Mouse (Mus musculus): ENCODE data around the gene Olfr288. TPM values are rescaled to one million over a fixed set of nuclear protein-coding genes. Genes with fewer than 3 reads are reported as not detected.

Gene Olfr288
- polyA plus RNA-seq (2015; fragmentation: Nextera tagmentation; extraction: Ambion mirVana) = not detected in 2 replicates

GRCm38 (mm10) chr15:98195442-98195841 is at the start of gene Olfr288:
Gene Olfr288 (minus strand): TSS chr15:98195542.
- WGBS = 81% methylated on average over 3 of the region's 3 CpGs
- Histone ChIP-seq H3K27ac (no peak within 1 kb of the TSS), H3K9ac (no peak within 1 kb of the TSS), H3K4me3 (no peak within 1 kb of the TSS), H3K36me3 (no peaks in the 10 kb centered on the region), H3K4me2 (no peak within 1 kb of the TSS), H3K9me3 (no peaks in the 10 kb centered on the region), H3K27me3 (no peaks in the 10 kb centered on the region), H3K4me1 (replicated peaks) (no peaks in the 10 kb centered on the region)
- ATAC-seq (ENCODE audit: low FRiP score) = no peak

GRCm38 (mm10) chr15:98235442-98235841 is 40.1 kb upstream of the Olfr288 start:
- Histone ChIP-seq H3K27me3 (no peaks in the 10 kb centered on the region; the same call in 1 of the 2 replicates), H3K4me3 (no peak overlapping the region), H3K27ac (no peak overlapping the region), H3K9me3 (no peaks in the 10 kb centered on the region), H3K4me2 (no peak overlapping the region), H3K36me3 (no peaks in the 10 kb centered on the region), H3K9ac (no peak overlapping the region), H3K4me1 (replicated peaks) (no peaks in the 10 kb centered on the region)
- no peak for ATAC-seq (ENCODE audit: low FRiP score)
- 96% methylated on average over 4 of the region's 4 CpGs for WGBS

- Histone ChIP-seq H3K4me3 (no peak within 1 kb of the TSS), H3K4me1 (replicated peaks) (no peaks in the 10 kb centered on the region), H3K27me3 (no peaks in the 10 kb centered on the region; the same call in 1 of the 2 replicates), H3K9me3 (no peaks in the 10 kb centered on the region), H3K9ac (no peak within 1 kb of the TSS), H3K27ac (no peak within 1 kb of the TSS), H3K4me2 (no peak within 1 kb of the TSS), H3K36me3 (no peaks in the 10 kb centered on the region)
- no peak for ATAC-seq (ENCODE audit: low FRiP score)
- 89% methylated on average over 4 of the region's 4 CpGs for WGBS
Observed at GRCm38 (mm10) chr15:98234350-98234749, 39.0 kb upstream of the Olfr288 start, which contains the start of gene Olfr286. Gene Olfr286 (minus strand): TSS chr15:98234450.

GRCm38 (mm10) chr15:98226096-98226495 is 30.8 kb upstream of the Olfr288 start:
- no peak overlapping the region for H3K4me3 ChIP-seq
- no peak overlapping the region for H3K4me2 ChIP-seq
- WGBS = 69% methylated on average over 7 of the region's 7 CpGs
- H3K4me1 ChIP-seq (replicated peaks) = no peaks in the 10 kb centered on the region
- no peaks in the 10 kb centered on the region for H3K36me3 ChIP-seq
- H3K9me3 ChIP-seq = no peaks in the 10 kb centered on the region
- no peaks in the 10 kb centered on the region; the same call in 1 of the 2 replicates for H3K27me3 ChIP-seq
- H3K27ac ChIP-seq = no peak overlapping the region
- no peak overlapping the region for H3K9ac ChIP-seq
- no peak for ATAC-seq (ENCODE audit: low FRiP score)

GRCm38 (mm10) chr15:98225610-98226009 is 30.3 kb upstream of the Olfr288 start:
- Histone ChIP-seq H3K4me2 (no peak overlapping the region), H3K27ac (no peak overlapping the region), H3K4me3 (no peak overlapping the region), H3K9me3 (no peaks in the 10 kb centered on the region), H3K27me3 (no peaks in the 10 kb centered on the region), H3K4me1 (replicated peaks) (no peaks in the 10 kb centered on the region), H3K36me3 (no peaks in the 10 kb centered on the region), H3K9ac (no peak overlapping the region)
- no peak for ATAC-seq (ENCODE audit: low FRiP score)
- WGBS = 48% methylated on average over 16 of the region's 16 CpGs

GRCm38 (mm10) chr15:98222377-98222776 is 27.0 kb upstream of the Olfr288 start:
- H3K27me3 ChIP-seq = no peaks in the 10 kb centered on the region
- H3K9ac ChIP-seq = no peak overlapping the region
- no peaks in the 10 kb centered on the region for H3K9me3 ChIP-seq
- no peak overlapping the region for H3K4me3 ChIP-seq
- ATAC-seq (ENCODE audit: low FRiP score) = no peak
- no peak overlapping the region for H3K4me2 ChIP-seq
- no peaks in the 10 kb centered on the region for H3K4me1 ChIP-seq (replicated peaks)
- H3K36me3 ChIP-seq = no peaks in the 10 kb centered on the region
- H3K27ac ChIP-seq = no peak overlapping the region

GRCm38 (mm10) chr15:98220877-98221276 is 25.5 kb upstream of the Olfr288 start, which contains the start of the genes Gm44579 and Olfr287:
Gene Gm44579 (minus strand): TSS chr15:98220977.
Gene Olfr287 (minus strand): TSS chr15:98221056.
- Histone ChIP-seq H3K4me3 (no peak within 1 kb of the TSS), H3K4me2 (no peak within 1 kb of the TSS), H3K9ac (no peak within 1 kb of the TSS), H3K36me3 (no peaks in the 10 kb centered on the region), H3K4me1 (replicated peaks) (no peaks in the 10 kb centered on the region), H3K27me3 (no peaks in the 10 kb centered on the region), H3K27ac (no peak within 1 kb of the TSS), H3K9me3 (no peaks in the 10 kb centered on the region)
- whole genome bisulfite sequencing = 65% methylated on average over 4 of the region's 4 CpGs
- no peak for ATAC-seq (ENCODE audit: low FRiP score)

GRCm38 (mm10) chr15:98214130-98214529 is 18.8 kb upstream of the Olfr288 start:
- Histone ChIP-seq H3K4me3 (no peak overlapping the region), H3K9me3 (no peaks in the 10 kb centered on the region), H3K27me3 (no peaks in the 10 kb centered on the region), H3K9ac (no peak overlapping the region), H3K4me1 (replicated peaks) (no peaks in the 10 kb centered on the region), H3K27ac (no peak overlapping the region), H3K4me2 (no peak overlapping the region), H3K36me3 (no peaks in the 10 kb centered on the region)
- WGBS = 75% methylated on average over 5 of the region's 5 CpGs
- ATAC-seq (ENCODE audit: low FRiP score) = no peak

GRCm38 (mm10) chr15:98213336-98213870 is 18.1 kb upstream of the Olfr288 start:
- Histone ChIP-seq H3K27ac (no peak overlapping the region), H3K4me1 (replicated peaks) (no peaks in the 10 kb centered on the region), H3K4me3 (no peak overlapping the region), H3K27me3 (no peaks in the 10 kb centered on the region), H3K9me3 (no peaks in the 10 kb centered on the region), H3K36me3 (no peaks in the 10 kb centered on the region), H3K4me2 (no peak overlapping the region), H3K9ac (no peak overlapping the region)
- 83% methylated on average over 5 of the region's 5 CpGs for whole genome bisulfite sequencing
- no peak for ATAC-seq (ENCODE audit: low FRiP score)

GRCm38 (mm10) chr15:98209676-98210075 is 14.3 kb upstream of the Olfr288 start:
- Histone ChIP-seq H3K9ac (no peak overlapping the region), H3K4me2 (no peak overlapping the region), H3K27ac (no peak overlapping the region), H3K36me3 (no peaks in the 10 kb centered on the region), H3K9me3 (no peaks in the 10 kb centered on the region), H3K4me3 (no peak overlapping the region), H3K4me1 (replicated peaks) (no peaks in the 10 kb centered on the region), H3K27me3 (no peaks in the 10 kb centered on the region)
- ATAC-seq (ENCODE audit: low FRiP score) = no peak
- WGBS = 82% methylated on average over 7 of the region's 7 CpGs

- 81% methylated on average over 4 of the region's 4 CpGs for WGBS
- Histone ChIP-seq H3K4me2 (no peak overlapping the region), H3K36me3 (no peaks in the 10 kb centered on the region), H3K27ac (no peak overlapping the region), H3K4me1 (replicated peaks) (peaks cover 9% of the 10 kb centered on the region), H3K9ac (no peak overlapping the region), H3K27me3 (no peaks in the 10 kb centered on the region), H3K9me3 (no peaks in the 10 kb centered on the region), H3K4me3 (no peak overlapping the region)
- no peak for ATAC-seq (ENCODE audit: low FRiP score)
Observed at GRCm38 (mm10) chr15:98184456-98184855, 10.9 kb downstream of the Olfr288 start.

- H3K9me3 ChIP-seq = no peaks in the 10 kb centered on the region
- no peak overlapping the region for H3K4me3 ChIP-seq
- 69% methylated on average over 12 of the region's 12 CpGs for WGBS
- no peaks in the 10 kb centered on the region for H3K36me3 ChIP-seq
- no peak overlapping the region for H3K4me2 ChIP-seq
- no peak overlapping the region for H3K9ac ChIP-seq
- 0 out of 2 replicates have a peak, but pooled peaks cover 3% of the 10 kb centered on the region for H3K27me3 ChIP-seq
- no peak overlapping the region for H3K27ac ChIP-seq
- H3K4me1 ChIP-seq (replicated peaks) = peaks cover 9% of the 10 kb centered on the region
- ATAC-seq (ENCODE audit: low FRiP score) = no peak
Observed at GRCm38 (mm10) chr15:98181856-98182570, 13.3 kb downstream of the Olfr288 start.
